Mouse (Mus musculus): ENCODE measurements around the gene Xrcc5. TPM values are rescaled to one million over a fixed set of nuclear protein-coding genes. Genes with fewer than 3 reads are reported as not detected.

Gene Xrcc5
- polyA plus RNA-seq, 1 experiment from 2014 or later: 36.8 TPM

DNA sequence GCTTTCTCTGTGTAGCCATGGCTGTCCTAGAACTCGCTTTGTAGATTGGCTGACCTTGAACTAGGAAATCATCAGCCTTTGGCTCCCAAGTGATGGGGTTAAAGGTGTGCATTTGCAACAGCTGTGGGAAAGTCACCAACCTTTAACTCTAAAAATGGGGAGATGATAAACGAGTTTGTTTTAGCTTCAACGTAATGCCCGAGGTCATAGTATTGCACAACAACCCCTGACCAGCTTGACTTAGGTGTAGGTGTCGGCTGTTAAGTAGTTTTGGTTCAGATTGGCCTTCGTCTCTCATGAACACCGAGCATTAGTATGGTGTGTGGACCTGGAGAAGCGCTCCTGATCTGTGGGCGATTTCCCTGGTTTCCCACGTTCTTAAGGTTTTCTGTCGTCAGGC lies 27.6 kb downstream of the Xrcc5 start:
- TF ChIP-seq CTCF (IDR thresholded peaks at IDR 0.05; ENCODE audit: low read depth): no peak
- Histone ChIP-seq H3K27me3 (ENCODE audit: insufficient read depth, low read length) (no peaks in the 10 kb centered on the region), H3K9ac (no peak overlapping the region), H3K4me3 (ENCODE audit: low read depth, low read length) (no peak overlapping the region), H3K4me2 (no peak overlapping the region), H3K4me1 (ENCODE audit: insufficient read depth) (no peaks in the 10 kb centered on the region), H3K36me3 (ENCODE audit: insufficient read depth) (peaks cover 42% of the 10 kb centered on the region), H3K9me3 (ENCODE audit: low read depth, low read length) (no peaks in the 10 kb centered on the region), H3K27ac (ENCODE audit: low read depth) (no peak overlapping the region)
- 88% methylated on average over 11 of the region's 11 CpGs for WGBS
- DNase-seq (no peak), ATAC-seq (ENCODE audit: insufficient read depth) (no peak)

DNA sequence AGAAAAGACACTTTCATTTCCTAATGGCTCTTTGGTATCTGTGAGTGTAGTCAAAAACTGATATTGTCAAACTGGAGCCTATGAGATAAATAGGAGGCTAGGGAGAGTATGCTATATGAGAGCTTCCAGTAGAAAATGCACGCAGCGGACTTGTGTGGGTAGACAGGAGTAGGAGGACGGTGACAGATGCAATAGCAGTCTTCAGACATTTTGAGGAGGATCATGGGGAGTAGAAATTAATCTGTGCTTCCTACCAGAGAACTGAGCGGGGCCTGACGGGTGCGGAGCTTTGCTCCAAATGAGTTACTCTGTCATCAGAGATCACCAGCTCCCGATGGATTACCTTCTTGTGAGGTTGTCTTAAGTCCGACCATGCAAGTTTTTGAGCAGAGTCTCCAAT lies 29.6 kb downstream of the Xrcc5 start:
- DNase-seq (no peak), ATAC-seq (ENCODE audit: insufficient read depth) (no peak)
- Histone ChIP-seq H3K9me3 (ENCODE audit: low read depth, low read length) (no peaks in the 10 kb centered on the region), H3K9ac (no peak overlapping the region), H3K4me2 (no peak overlapping the region), H3K36me3 (ENCODE audit: insufficient read depth) (peaks cover 38% of the 10 kb centered on the region), H3K27me3 (ENCODE audit: insufficient read depth, low read length) (no peaks in the 10 kb centered on the region), H3K4me1 (ENCODE audit: insufficient read depth) (no peaks in the 10 kb centered on the region), H3K4me3 (ENCODE audit: low read depth, low read length) (no peak overlapping the region), H3K27ac (ENCODE audit: low read depth) (no peak overlapping the region)
- WGBS: 89% methylated on average over 8 of the region's 8 CpGs
- TF ChIP-seq CTCF (IDR thresholded peaks at IDR 0.05; ENCODE audit: low read depth): no peak

DNA sequence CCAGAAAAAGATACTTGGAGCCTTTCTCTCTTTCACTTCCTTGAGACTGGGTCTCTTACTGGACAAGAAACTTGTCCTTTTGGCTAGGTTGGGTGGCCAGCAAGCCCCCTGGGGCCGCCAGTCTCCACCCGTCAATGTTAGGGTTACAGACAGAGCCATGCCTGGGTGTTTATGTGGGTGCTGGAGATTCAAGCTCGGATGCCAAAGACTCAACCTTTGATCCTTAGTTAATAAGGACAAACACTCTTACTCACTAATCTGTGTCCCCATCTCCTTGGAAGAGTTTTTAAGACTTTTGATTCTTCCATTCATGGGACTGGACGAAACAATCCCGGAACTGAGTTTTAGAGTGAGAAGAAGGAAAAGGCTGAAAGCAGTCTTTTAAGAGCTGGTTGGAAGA lies 31.1 kb downstream of the Xrcc5 start:
- DNase-seq (no peak), ATAC-seq (ENCODE audit: insufficient read depth) (no peak)
- Histone ChIP-seq H3K36me3 (ENCODE audit: insufficient read depth) (peaks cover 30% of the 10 kb centered on the region), H3K9ac (no peak overlapping the region), H3K4me3 (ENCODE audit: low read depth, low read length) (no peak overlapping the region), H3K27ac (ENCODE audit: low read depth) (no peak overlapping the region), H3K27me3 (ENCODE audit: insufficient read depth, low read length) (no peaks in the 10 kb centered on the region), H3K4me2 (no peak overlapping the region), H3K9me3 (ENCODE audit: low read depth, low read length) (no peaks in the 10 kb centered on the region), H3K4me1 (ENCODE audit: insufficient read depth) (no peaks in the 10 kb centered on the region)
- 89% methylated on average over 5 of the region's 5 CpGs for WGBS
- no peak for TF ChIP-seq CTCF (IDR thresholded peaks at IDR 0.05; ENCODE audit: low read depth)

DNA sequence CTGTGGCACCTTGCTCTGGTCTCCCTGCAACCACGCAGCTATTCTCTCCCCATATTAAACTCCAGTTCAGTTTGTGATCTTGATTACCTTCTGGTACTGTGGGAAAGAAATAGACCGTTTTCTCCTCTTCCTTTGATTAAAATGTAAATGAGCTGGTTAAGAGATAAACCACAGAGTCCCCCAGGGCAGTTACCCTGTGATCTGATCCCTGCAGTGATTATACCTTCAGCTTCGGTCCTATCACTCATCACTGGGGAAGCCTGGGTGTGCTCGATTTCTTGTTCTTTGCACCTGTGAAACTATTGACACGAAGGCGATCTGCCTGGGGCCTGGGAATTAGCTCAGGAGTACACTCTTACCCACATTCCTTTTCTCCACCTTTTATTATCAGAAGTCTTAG lies 40.7 kb downstream of the Xrcc5 start:
- peaks cover 33% of the 10 kb centered on the region; the same call in 1 of the 2 replicates for H3K36me3 ChIP-seq (ENCODE audit: insufficient read depth)
- TF ChIP-seq CTCF (IDR thresholded peaks at IDR 0.05; ENCODE audit: low read depth): no peak

DNA sequence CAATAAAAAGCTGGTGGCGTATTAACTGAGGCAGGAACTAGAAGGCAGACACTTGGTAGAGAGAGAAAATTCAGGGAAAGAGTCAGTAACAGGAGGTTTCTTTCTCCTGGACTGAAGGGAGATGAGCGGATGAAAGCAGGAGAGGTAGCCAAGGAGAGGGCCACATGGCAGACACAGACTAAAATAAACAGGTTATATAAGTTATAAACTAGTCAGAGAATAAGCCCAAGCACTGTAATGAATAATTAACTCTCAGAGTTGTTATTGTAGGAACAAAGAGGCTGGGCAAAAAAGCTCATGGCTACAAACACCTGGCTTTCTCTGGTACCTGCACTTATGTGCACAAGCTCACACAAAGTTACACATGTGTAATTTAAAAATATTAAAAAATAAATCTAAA lies 47.6 kb downstream of the Xrcc5 start:
- no peaks in the 10 kb centered on the region for H3K4me1 ChIP-seq (ENCODE audit: insufficient read depth)
- WGBS: 86% methylated on average over 2 of the region's 2 CpGs
- H3K36me3 ChIP-seq (ENCODE audit: insufficient read depth): peaks cover 14% of the 10 kb centered on the region; the same call in 1 of the 2 replicates
- no peak for TF ChIP-seq CTCF (IDR thresholded peaks at IDR 0.05; ENCODE audit: low read depth)
- no peaks in the 10 kb centered on the region for H3K9me3 ChIP-seq (ENCODE audit: low read depth, low read length)
- no peak overlapping the region for H3K9ac ChIP-seq
- no peak overlapping the region for H3K27ac ChIP-seq (ENCODE audit: low read depth)
- H3K27me3 ChIP-seq (ENCODE audit: insufficient read depth, low read length): no peaks in the 10 kb centered on the region
- no peak overlapping the region for H3K4me2 ChIP-seq
- ATAC-seq (ENCODE audit: insufficient read depth) (no peak), DNase-seq (no peak)
- H3K4me3 ChIP-seq (ENCODE audit: low read depth, low read length): no peak overlapping the region

More for the DNA sequence above, 40.7 kb downstream of the Xrcc5 start:
- WGBS: 77% methylated on average over 6 of the region's 6 CpGs
- Histone ChIP-seq H3K27me3 (ENCODE audit: insufficient read depth, low read length) (no peaks in the 10 kb centered on the region), H3K4me2 (no peak overlapping the region), H3K9ac (no peak overlapping the region), H3K9me3 (ENCODE audit: low read depth, low read length) (no peaks in the 10 kb centered on the region), H3K4me1 (ENCODE audit: insufficient read depth) (no peaks in the 10 kb centered on the region), H3K4me3 (ENCODE audit: low read depth, low read length) (no peak overlapping the region), H3K27ac (ENCODE audit: low read depth) (no peak overlapping the region)
- ATAC-seq (ENCODE audit: insufficient read depth) (no peak), DNase-seq (no peak)

DNA sequence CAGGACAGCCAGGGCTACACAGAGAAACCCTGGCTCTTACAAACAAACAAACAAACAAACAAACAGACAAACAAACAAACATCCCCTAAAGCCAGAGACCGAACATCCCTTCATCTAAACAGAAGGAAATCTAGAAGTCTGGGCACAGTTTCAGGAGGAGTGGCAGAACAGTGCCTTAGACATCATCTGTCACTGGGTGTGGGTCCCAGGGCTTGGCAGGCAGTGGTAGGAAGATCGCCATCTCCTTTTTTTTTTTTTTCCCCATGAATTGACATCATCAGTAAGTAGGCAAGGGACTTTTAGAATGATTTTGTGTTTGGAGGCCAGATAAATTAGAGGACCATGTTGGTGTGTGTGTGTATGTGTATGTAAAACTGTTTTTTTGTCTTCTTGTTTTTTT lies 51.0 kb downstream of the Xrcc5 start:
- DNase-seq (no peak), ATAC-seq (ENCODE audit: insufficient read depth) (no peak)
- Histone ChIP-seq H3K27me3 (ENCODE audit: insufficient read depth, low read length) (no peaks in the 10 kb centered on the region), H3K36me3 (ENCODE audit: insufficient read depth) (peaks cover 17% of the 10 kb centered on the region; the same call in 1 of the 2 replicates), H3K9me3 (ENCODE audit: low read depth, low read length) (no peaks in the 10 kb centered on the region), H3K27ac (ENCODE audit: low read depth) (no peak overlapping the region), H3K4me2 (no peak overlapping the region), H3K4me1 (ENCODE audit: insufficient read depth) (no peaks in the 10 kb centered on the region), H3K9ac (no peak overlapping the region), H3K4me3 (ENCODE audit: low read depth, low read length) (no peak overlapping the region)
- WGBS: 84% methylated on average over 2 of the region's 2 CpGs
- no peak for TF ChIP-seq CTCF (IDR thresholded peaks at IDR 0.05; ENCODE audit: low read depth)

DNA sequence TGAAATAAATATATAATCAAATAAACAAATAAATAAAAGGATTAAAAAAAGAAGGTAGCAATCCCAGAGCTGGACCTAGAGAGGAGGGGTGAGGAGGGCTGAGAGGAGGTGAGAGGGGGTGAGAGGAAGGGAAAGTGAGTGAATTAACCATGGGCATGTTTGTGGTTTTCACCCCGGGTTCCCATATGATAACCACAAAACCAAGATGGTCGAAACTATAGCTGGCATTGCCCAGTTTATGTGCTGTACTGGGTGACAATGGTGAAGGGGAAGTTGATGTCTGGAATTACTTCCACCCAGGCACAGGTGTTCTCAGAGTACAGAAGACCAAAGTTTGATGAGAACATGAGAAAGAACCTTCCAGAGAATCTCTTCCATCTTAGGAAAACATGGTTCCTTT lies 52.2 kb downstream of the Xrcc5 start:
- Histone ChIP-seq H3K27ac (ENCODE audit: low read depth) (no peak overlapping the region), H3K4me3 (ENCODE audit: low read depth, low read length) (no peak overlapping the region), H3K27me3 (ENCODE audit: insufficient read depth, low read length) (no peaks in the 10 kb centered on the region), H3K36me3 (ENCODE audit: insufficient read depth) (peaks cover 12% of the 10 kb centered on the region; the same call in 1 of the 2 replicates), H3K9ac (no peak overlapping the region), H3K4me1 (ENCODE audit: insufficient read depth) (no peaks in the 10 kb centered on the region), H3K4me2 (no peak overlapping the region), H3K9me3 (ENCODE audit: low read depth, low read length) (no peaks in the 10 kb centered on the region)
- 98% methylated on average over 2 of the region's 2 CpGs for WGBS
- no peak for DNase-seq
- no peak for ATAC-seq (ENCODE audit: insufficient read depth)
- no peak for TF ChIP-seq CTCF (IDR thresholded peaks at IDR 0.05; ENCODE audit: low read depth)

DNA sequence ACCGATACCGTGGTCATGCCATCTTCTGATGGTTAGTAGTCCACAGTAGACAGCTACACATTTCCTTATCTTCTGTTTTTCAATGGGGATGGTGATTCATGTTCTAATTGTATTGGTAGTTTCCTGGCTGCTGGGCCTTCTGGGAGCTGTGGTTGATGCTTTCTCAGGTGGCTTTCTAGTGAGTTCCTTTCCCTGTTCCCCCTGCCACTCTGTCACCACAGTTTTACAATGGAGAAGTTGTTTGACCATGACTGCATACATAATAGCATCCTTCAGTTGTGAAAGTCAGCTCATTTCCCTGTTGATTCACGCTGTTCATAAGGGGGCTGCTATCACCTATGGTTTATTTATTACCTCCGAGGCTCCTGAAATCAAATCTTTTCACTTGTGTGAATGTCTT lies 53.6 kb downstream of the Xrcc5 start:
- no peak overlapping the region for H3K9ac ChIP-seq
- no peaks in the 10 kb centered on the region for H3K4me1 ChIP-seq (ENCODE audit: insufficient read depth)
- no peak overlapping the region for H3K27ac ChIP-seq (ENCODE audit: low read depth)
- H3K36me3 ChIP-seq (ENCODE audit: insufficient read depth): peaks cover 11% of the 10 kb centered on the region; the same call in 1 of the 2 replicates
- WGBS: 88% methylated on average over 4 of the region's 4 CpGs
- H3K9me3 ChIP-seq (ENCODE audit: low read depth, low read length): no peaks in the 10 kb centered on the region
- no peaks in the 10 kb centered on the region for H3K27me3 ChIP-seq (ENCODE audit: insufficient read depth, low read length)
- no peak for TF ChIP-seq CTCF (IDR thresholded peaks at IDR 0.05; ENCODE audit: low read depth)
- H3K4me3 ChIP-seq (ENCODE audit: low read depth, low read length): no peak overlapping the region
- no peak overlapping the region for H3K4me2 ChIP-seq
- DNase-seq (no peak), ATAC-seq (ENCODE audit: insufficient read depth) (no peak)

Measured in lung, embryonic 14.5 days (tissue).